Mouse (Mus musculus) midbrain, embryonic 10.5 days (tissue): ENCODE measurements at regions not wholly inside any gene's neighbourhood (a gene's known extent, or its start where the extent isn't known, plus 50 kb on each side); places are given as distances from the start of the nearest gene placed in this dataset.
"Not testable (repeated sequence)": the region's sequence is repeated elsewhere in the genome, so short reads cannot be mapped to it uniquely, and the experiment has no call there.

Experiments used
- DNase-seq: peaks from one replicate; pipeline ENCODE4 v3.0.0-alpha.2; 2017; ENCODE audit warnings: low spot score
- H3K27ac ChIP-seq: fragments of 300-500 bp; sonication (generic); replicated peaks from 2 replicates; pipeline ENCODE4 v1.5.1; 2016; ENCODE audit warnings: mild to moderate bottlenecking
- H3K27me3 ChIP-seq: fragments of 300-500 bp; sonication (generic); 2 replicates; pipeline ENCODE4 v1.6.1; 2016; ENCODE audit warnings: low read depth, mild to moderate bottlenecking; ENCODE audit not compliant: poor library complexity, severe bottlenecking
- H3K36me3 ChIP-seq: fragments of 300-500 bp; sonication (generic); 2 replicates; pipeline ENCODE4 v1.6.1; 2016; ENCODE audit warnings: mild to moderate bottlenecking, moderate library complexity
- H3K4me1 ChIP-seq: fragments of 300-500 bp; sonication (generic); 2 replicates; pipeline ENCODE4 v1.6.1; 2016
- H3K4me3 ChIP-seq: fragments of 300-500 bp; sonication (generic); 2 replicates; pipeline ENCODE4 v1.5.1; 2016; ENCODE audit warnings: mild to moderate bottlenecking, moderate library complexity
- H3K9me3 ChIP-seq: fragments of 300-500 bp; sonication (generic); replicated peaks from 2 replicates; pipeline ENCODE4 v1.6.1; 2016; ENCODE audit warnings: mild to moderate bottlenecking
- WGBS: fragments of 180-500 bp; shearing (Covaris S2); methylation state at CpG from one replicate; pipeline ENCODE4 v1.1.7; 2016; 5-methylcytosine and 5-hydroxymethylcytosine counted together

DNA sequence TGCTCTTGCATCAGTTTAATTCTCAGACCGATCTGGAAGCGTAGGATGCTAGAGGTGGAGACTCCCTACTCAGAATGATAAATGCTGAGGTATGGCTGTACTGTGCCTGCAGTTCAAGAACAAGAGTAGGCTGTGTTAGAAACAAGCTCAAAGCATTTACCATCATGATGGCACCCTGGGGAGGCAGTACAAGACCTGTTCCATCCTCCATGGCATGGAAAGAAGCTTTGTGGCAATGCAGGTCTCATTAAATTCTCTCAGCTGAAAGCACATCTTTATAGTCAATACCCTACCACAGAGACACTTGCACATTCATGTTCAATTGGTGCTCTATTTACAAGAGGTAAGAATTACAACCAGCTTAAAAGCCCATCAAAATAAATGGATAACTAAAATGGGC, 209.5 kb downstream of the Tbl1xr1 start:
- Histone ChIP-seq H3K27ac (no peak overlapping the region), H3K27me3 (no peaks in the 10 kb centered on the region)
- WGBS, result 94% methylated on average over 2 of the region's 2 CpGs

DNA sequence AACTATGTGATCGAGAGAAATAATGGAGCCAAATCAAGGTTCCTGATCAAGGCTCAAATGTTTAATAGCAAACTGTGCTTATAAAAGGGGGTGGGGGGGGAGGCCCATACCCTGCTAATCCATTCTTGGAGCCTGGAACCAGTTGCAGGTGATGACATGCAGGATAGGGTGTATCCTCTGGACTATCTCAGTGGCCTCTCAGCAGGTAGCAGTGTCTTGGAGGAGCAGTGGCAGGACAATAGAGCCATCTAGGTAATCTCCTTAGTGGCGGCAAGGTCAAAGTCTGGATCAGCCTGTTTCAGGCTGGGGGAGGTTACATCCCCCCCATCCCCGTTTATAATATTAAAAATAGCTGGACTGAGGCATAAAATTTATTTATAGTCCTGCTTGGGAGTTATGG, 217.0 kb downstream of the Tbl1xr1 start:
- no peaks in the 10 kb centered on the region for H3K4me1 ChIP-seq
- H3K36me3 ChIP-seq, result no peaks in the 10 kb centered on the region
- DNase-seq, result no peak
- 81% methylated on average over 3 of the region's 3 CpGs for WGBS
- H3K27ac ChIP-seq, result no peak overlapping the region
- H3K4me3 ChIP-seq, result no peak overlapping the region
- 0 out of 2 replicates have a peak, but pooled peaks cover 2% of the 10 kb centered on the region for H3K9me3 ChIP-seq
- H3K27me3 ChIP-seq, result no peaks in the 10 kb centered on the region

More for the DNA sequence above, 209.5 kb downstream of the Tbl1xr1 start:
- Histone ChIP-seq H3K4me1 (no peaks in the 10 kb centered on the region), H3K4me3 (no peak overlapping the region), H3K9me3 (no peaks in the 10 kb centered on the region), H3K36me3 (no peaks in the 10 kb centered on the region)
- DNase-seq, result no peak

DNA sequence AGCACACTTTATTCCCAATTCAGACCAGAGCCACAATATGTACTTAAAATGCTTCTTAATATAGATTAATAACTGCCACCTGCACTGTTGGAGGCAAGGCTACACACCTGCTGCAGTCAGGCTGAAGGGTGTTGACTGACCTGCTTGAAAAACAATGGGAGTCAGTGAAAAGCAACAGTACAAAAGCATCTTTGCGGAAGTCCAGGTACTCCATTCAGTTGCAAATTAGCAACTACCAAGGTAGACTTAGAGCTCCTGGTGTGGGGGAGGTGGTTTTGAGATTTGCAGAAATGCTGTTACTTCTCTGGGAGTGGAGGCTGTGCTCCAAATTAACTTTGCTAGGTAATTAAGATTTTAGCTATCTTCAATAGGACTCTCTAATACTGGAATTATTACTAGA, 217.6 kb downstream of the Tbl1xr1 start:
- not testable (repeated sequence) for H3K4me1 ChIP-seq, H3K27me3 ChIP-seq, H3K27ac ChIP-seq, H3K9me3 ChIP-seq, H3K36me3 ChIP-seq, H3K4me3 ChIP-seq
- WGBS, result 87% methylated on average over 1 of the region's 1 CpGs
- peak; percentile 1 for DNase-seq

DNA sequence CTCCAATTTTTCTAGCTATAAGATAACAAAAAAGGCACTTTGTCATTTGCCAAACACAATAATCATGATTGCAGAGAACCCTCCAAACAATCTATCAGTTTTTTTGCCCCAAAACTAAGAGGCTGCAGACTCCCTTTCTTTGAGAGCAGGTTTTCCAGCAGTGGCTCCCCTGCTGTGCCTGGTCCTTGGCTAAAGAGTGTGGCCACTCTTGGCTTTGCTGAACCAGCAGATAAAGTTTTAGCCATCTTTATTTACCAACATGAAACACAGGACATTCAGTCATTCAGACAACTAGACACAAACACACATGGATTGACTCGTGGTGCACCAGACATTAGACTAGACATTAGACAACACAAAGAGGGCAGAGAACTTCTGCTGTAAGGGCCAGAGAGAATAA, 220.5 kb downstream of the Tbl1xr1 start:
- DNase-seq, H3K27ac ChIP-seq, H3K27me3 ChIP-seq, H3K4me1 ChIP-seq, H3K9me3 ChIP-seq, H3K36me3 ChIP-seq, H3K4me3 ChIP-seq: not testable (repeated sequence)
- 90% methylated on average over 1 of the region's 1 CpGs for WGBS

DNA sequence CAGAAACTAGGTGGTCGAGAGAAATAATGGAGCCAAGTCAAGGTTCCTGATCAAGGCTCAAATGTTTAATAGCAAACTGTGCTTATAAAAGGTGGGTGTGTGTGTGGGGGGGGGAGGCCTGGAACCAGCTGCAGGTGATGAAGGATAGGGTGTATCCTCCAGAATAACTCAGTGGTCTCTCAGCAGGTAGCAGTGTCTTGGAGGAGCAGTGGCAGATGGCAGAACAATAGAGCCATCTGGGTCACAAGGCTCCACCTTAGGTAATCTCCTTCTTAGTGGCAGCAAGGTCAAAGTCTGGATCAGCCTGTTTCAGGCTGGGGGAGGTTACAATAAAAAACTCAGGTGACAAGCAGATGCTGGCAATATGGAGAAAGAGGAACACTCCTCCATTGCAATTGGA, 221.4 kb downstream of the Tbl1xr1 start:
- 92% methylated on average over 1 of the region's 1 CpGs for whole genome bisulfite sequencing
- H3K9me3 ChIP-seq, H3K27me3 ChIP-seq, H3K27ac ChIP-seq, H3K4me3 ChIP-seq, H3K36me3 ChIP-seq, H3K4me1 ChIP-seq: not testable (repeated sequence)
- DNase-seq, result peak; percentile 4

DNA sequence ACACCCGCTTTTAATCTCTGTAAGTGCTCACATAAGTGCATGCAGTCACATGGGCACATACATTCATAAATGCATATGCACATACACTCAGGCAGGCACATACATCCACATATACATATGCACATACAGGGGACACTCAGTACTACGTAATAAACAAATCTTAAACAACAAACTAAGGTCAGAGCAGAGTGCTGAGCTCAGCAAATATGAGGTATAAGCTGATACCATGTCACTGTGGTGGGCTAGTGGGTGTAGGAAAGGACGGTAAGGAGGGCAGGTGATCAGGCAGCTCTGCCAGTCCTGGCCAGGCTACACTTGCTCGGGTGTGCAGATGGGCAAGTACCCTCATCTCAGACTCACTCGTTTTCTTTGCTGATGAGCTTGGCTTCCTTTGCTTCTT, 224.1 kb downstream of the Tbl1xr1 start:
- Histone ChIP-seq H3K4me3 (no peak overlapping the region), H3K27me3 (no peaks in the 10 kb centered on the region), H3K4me1 (peaks cover 7% of the 10 kb centered on the region), H3K27ac (no peak overlapping the region), H3K9me3 (0 out of 2 replicates have a peak, but pooled peaks cover 2% of the 10 kb centered on the region), H3K36me3 (no peaks in the 10 kb centered on the region)
- 92% methylated on average over 5 of the region's 5 CpGs for WGBS
- no peak for DNase-seq

DNA sequence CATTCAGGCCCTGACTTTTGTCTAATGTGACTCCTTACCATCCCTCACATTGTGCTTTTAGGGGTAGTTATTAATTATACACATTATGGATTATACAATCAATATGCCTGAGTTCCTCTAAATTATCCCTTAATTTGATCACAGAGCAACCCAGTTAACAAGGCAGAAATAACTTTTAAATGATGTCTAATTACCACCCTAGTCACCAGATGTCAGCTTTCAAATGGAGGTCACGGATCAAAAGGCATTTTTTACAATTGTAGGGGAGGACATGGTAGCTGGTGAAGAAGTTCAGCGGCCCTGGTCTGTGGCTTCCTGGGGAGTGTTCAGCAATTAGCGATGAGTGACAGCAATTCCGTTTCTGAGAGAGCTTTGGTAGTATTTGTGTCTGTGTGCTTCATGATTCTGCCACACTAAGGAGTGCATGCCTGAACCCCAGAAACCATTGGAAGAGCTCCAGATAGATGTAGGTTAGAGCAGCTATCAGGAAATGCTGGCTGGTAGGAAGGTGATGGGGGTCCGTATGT, 225.6 kb downstream of the Tbl1xr1 start:
- H3K36me3 ChIP-seq, result no peaks in the 10 kb centered on the region
- DNase-seq, result no peak
- H3K4me3 ChIP-seq, result no peak overlapping the region
- 0 out of 2 replicates have a peak, but pooled peaks cover 2% of the 10 kb centered on the region for H3K9me3 ChIP-seq
- WGBS, result 84% methylated on average over 5 of the region's 5 CpGs
- no peaks in the 10 kb centered on the region for H3K27me3 ChIP-seq
- H3K4me1 ChIP-seq, result peaks cover 7% of the 10 kb centered on the region
- no peak overlapping the region for H3K27ac ChIP-seq

DNA sequence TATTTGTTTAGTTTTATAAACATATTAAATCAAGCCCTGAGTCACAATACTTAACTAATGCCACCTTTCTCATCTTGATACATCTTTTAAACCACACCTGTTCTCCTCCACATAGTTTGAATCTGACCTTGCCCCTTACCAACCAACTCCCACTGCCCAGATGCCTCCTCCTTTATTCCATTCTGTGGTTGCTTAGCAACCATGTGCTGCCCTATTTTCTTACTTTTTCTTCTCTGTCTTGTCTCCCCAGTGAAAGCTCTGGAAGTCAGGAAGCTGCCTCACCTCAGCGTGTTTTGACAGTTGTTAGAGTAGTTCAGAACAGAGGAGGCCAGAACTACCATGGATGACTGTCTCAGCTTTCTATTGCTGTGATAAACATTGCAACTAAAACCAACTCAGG, 227.7 kb downstream of the Tbl1xr1 start:
- WGBS, result 50% methylated on average over 1 of the region's 1 CpGs
- no peaks in the 10 kb centered on the region for H3K36me3 ChIP-seq
- no peak for DNase-seq
- H3K9me3 ChIP-seq, result no peaks in the 10 kb centered on the region
- H3K4me1 ChIP-seq, result peaks cover 7% of the 10 kb centered on the region
- no peaks in the 10 kb centered on the region for H3K27me3 ChIP-seq
- no peak overlapping the region for H3K27ac ChIP-seq
- no peak overlapping the region for H3K4me3 ChIP-seq

DNA sequence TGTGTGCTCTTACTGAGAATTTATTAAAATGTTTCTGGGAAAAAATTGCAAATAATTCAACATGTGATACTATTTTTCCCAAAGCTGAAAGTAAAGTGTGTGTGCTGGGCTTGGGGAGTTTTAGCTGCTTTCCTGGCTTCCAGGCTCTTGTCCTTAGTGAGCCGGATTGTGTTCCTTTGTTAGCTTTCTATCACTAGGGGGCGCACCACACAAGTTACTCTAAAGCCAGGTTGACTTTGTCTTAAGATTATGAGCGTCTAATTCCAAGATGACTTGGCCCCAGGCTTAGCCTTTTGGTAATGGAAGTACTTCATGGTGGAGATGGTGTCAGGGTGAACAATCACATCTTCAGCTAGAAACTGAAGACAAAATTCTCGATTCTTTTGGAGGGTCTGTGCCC, 230.2 kb downstream of the Tbl1xr1 start:
- H3K27ac ChIP-seq, result no peak overlapping the region
- H3K36me3 ChIP-seq, result no peaks in the 10 kb centered on the region
- 70% methylated on average over 4 of the region's 4 CpGs for WGBS
- no peak overlapping the region for H3K4me3 ChIP-seq
- no peaks in the 10 kb centered on the region for H3K27me3 ChIP-seq
- H3K9me3 ChIP-seq, result no peaks in the 10 kb centered on the region
- DNase-seq, result no peak
- H3K4me1 ChIP-seq, result peaks cover 7% of the 10 kb centered on the region

DNA sequence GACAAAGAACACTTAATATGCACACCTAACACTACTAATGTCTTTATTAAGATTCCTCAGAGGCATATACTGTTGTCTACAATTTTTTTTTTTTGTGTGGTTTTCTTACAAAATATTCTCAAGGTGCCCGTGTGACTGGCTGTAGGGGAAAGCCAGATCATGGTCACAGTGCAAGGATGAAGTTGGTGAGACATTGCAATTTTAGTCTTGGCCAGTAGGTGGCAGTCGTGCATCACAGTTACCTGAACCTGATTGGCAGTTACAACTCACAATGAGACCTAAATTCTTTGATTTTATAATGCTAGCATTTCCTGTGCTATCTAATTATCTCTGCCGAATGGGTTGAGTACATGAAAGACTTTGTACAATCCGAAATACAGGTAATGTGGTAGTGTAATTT, 232.5 kb downstream of the Tbl1xr1 start:
- Histone ChIP-seq H3K36me3 (no peaks in the 10 kb centered on the region), H3K27me3 (no peaks in the 10 kb centered on the region), H3K9me3 (no peaks in the 10 kb centered on the region), H3K4me1 (peaks cover 6% of the 10 kb centered on the region), H3K4me3 (no peak overlapping the region), H3K27ac (no peak overlapping the region)
- peak; percentile 69 for DNase-seq
- WGBS, result 26% methylated on average over 4 of the region's 4 CpGs

DNA sequence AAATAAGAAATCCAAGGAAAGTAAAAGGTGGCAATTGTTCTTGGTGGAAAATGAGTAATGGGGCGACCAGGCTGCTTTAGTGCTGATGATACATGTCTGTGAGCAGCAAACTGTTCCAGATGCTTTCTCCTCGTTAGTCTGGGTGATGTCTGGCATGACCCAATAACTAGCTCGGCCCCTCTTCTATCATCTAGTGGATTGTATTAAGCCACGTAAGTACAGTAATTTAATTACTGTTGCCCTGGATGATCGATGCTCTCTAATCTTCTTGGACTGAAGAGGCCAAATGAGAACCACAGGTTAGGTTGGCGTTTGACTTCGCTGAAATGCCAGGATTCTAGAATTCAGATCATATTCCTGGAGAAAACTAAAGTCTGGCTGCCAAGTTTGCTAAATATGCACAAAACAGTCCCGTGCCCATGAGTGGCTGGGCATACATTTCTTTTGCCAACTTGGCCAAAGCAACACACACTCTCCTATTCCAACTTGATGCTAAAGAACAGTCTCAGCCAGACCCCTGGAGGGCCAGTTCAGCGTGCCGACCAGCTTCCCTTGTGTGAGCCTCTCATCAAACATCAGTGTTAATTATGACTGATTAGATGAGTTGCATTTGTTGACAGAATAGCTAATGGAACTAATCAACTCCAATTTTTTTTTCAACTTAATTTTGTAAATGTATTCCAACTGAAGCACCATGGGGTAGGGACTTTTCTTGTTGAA, 240.2 kb downstream of the Tbl1xr1 start:
- DNase-seq, result no peak
- Histone ChIP-seq H3K9me3 (no peaks in the 10 kb centered on the region), H3K36me3 (no peaks in the 10 kb centered on the region), H3K4me3 (no peak overlapping the region), H3K4me1 (no peaks in the 10 kb centered on the region), H3K27me3 (no peaks in the 10 kb centered on the region), H3K27ac (no peak overlapping the region)
- 86% methylated on average over 10 of the region's 10 CpGs for WGBS

DNA sequence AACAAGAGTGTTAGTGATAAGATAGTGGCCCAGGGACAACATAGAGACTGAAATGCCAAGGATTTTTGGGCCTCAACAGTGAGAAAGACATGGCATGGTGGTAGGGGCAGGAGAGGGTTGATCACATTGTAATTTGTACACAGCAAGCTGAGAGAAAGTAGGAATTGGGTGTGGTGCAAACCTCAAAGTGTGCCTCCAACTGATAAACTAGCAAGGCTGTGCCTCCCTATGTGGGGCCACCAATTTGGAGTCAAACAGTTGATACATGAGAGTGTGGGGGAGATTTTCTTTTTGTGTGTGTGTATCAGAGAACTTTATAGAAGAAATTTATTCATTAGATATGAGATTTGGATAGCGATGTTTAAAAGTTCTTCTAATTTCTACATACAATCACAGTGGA, 244.0 kb downstream of the Tbl1xr1 start:
- not testable (repeated sequence) for H3K4me1 ChIP-seq, DNase-seq, H3K36me3 ChIP-seq, H3K27me3 ChIP-seq, H3K9me3 ChIP-seq, H3K27ac ChIP-seq, H3K4me3 ChIP-seq
- WGBS, result 94% methylated on average over 1 of the region's 1 CpGs

DNA sequence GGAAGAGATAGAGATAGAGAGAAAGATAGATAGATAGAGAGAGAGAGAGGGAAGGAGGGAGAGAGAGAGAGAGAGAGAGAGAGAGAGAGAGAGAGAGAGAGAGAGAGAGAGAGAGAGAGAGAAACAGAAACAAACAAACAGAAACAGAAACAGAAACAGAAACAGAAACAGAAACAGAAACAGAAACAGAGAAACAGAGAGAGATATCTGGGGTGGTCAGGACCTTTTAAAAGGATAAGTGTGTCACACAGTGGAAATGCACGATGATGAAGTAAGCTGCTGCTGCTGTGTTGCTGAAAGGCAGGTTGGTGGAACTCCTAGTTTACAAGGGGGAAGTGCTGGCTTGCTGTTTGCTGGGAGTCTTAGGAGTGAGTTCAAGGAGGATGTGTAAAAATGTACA, 254.8 kb downstream of the Tbl1xr1 start:
- H3K4me1 ChIP-seq, result no peaks in the 10 kb centered on the region
- H3K4me3 ChIP-seq, result no peak overlapping the region
- no peaks in the 10 kb centered on the region for H3K36me3 ChIP-seq
- no peak overlapping the region for H3K27ac ChIP-seq
- WGBS, result 70% methylated on average over 1 of the region's 1 CpGs
- no peaks in the 10 kb centered on the region for H3K9me3 ChIP-seq
- DNase-seq, result no peak
- H3K27me3 ChIP-seq, result no peaks in the 10 kb centered on the region
